Mouse (Mus musculus): ENCODE data around the gene Cul4a. TPM values are rescaled to one million over a fixed set of nuclear protein-coding genes. Genes with fewer than 3 reads are reported as not detected.

Cul4a gene
- polyA plus RNA-seq (2014; fragmentation: Illumina TruSeq; extraction: RNeasy Lipid Tissue Mini Kit (QIAGEN cat#74804); ENCODE audit: insufficient read depth, low read depth, low replicate concordance) = 32.2 TPM

DNA sequence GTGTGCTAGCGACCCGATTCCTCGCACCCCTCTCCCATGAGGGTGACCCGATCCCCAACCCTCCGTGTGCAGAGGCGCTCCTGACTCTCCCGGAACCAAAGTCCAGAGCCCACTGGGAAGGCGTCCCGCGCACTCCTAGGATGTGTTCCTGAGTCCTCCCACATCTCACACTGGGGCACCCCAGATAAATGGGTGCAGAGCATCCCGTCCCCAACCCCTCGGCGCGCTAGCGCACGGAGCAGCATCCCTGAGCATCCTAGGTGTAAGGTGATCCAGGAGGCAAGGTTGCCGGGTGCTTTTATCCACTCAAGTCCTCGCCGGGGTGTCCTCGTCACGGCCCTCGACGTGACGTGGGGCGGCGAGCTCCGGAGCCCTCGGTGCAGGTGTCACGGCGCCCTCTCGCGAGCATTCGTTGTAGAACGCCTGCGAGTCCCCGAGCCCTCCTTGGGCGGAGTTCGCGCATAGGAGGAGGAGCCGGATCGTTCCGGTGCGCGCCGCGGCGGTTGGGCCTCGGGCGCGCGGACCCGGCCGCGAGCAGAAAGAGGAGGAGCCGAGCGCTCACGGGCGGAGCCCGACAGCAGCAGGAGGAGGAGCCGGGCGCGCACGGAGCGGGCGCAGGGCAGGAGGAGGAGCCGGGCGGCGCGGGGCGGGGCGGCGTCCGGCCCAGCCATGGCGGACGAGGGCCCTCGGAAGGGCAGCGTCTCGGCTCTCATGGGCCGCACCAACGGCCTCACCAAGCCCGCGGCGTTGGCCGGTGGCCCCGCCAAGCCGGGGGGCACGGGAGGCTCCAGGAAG lies at the start of gene Cul4a, which contains the start of gene Pcid2:
Cul4a (plus strand) TSS at position 535 of the 795 bp plus-strand sequence.
Pcid2 (minus strand) TSS at position 373 of the 795 bp plus-strand sequence.

DNA sequence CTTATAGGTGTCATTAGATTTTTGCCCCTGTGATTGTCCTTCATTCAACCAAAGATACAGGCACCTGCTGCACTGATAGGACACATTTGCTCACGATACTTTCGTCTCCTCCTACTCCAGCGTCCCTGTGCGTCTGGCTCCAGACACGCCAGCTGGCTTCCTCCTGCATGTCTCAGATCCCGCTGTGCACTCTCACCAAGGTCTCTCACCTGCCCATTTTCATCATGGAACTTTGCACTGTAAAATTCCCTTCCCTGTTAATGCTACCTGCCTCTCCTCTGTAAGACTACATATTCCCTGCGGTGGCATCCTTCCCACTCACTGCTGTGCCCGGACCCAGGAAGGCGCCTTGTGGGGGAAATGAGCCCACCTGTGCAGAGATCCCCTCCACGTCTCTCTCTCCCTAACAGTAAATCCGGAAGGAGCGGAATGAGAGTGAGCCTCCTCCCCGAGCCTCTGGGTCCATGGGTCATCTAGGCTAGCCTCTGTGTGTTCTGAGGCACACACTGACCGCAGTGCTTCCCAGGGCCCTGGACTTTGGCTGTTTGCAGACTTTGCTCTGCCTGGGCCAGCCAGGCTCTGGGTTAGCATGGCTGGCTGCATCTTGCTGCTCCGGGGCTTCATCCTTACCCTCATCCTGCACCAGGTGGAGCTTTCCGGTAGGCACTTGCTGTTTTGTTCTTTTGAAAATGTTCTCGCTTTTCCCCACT lies 44.8 kb upstream of the Cul4a start, which contains the start of gene Proz:
Proz (plus strand) TSS at position 474 of the 710 bp plus-strand sequence.

DNA sequence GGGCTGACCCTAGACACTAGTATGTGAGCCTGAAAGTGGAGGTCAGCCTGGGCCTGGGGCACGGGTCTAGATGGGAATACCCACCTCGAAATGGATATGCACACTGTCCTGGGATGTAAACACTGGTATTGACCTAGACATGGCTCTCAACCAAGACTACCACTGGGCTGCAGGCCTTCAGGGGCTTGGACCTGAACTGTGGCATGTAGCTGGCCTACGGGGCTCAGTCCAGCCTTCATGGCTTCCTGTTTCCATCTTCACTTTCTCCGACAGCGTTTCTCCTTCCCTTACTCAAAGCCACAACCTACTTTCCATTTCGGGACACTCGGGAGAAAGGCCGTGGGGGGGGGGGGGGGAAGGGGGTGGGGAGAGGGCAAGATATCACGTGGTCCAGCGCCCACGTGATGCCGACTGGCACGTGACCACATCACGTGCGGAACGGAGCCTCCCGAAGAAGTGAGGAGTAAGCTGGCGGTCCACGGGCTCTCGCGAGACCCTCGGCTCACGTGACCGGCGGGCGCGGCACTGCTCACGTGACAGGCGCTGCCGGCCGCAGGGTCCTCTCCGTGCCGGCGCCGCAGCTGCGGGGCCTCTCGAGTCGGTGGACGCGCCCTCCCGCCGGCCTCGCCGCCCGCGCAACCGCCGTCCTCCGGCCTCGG lies 53.4 kb downstream of the Cul4a start, which contains the start of gene Lamp1:
Lamp1 (plus strand) TSS at position 444 of the 659 bp plus-strand sequence.

Other genes starting within 250 kb of the Cul4a start
- 25.5 TPM for gene Mcf2l, start 231.8 kb upstream of the Cul4a start, polyA plus RNA-seq (2014; fragmentation: Illumina TruSeq; extraction: RNeasy Lipid Tissue Mini Kit (QIAGEN cat#74804); ENCODE audit: insufficient read depth, low read depth, low replicate concordance)
- 12.1 TPM for gene F7, start 79.6 kb upstream of the Cul4a start, polyA plus RNA-seq (2014; fragmentation: Illumina TruSeq; extraction: RNeasy Lipid Tissue Mini Kit (QIAGEN cat#74804); ENCODE audit: insufficient read depth, low read depth, low replicate concordance)
- gene F10, start 68.3 kb upstream of the Cul4a start, polyA plus RNA-seq (2014; fragmentation: Illumina TruSeq; extraction: RNeasy Lipid Tissue Mini Kit (QIAGEN cat#74804); ENCODE audit: insufficient read depth, low read depth, low replicate concordance) = 5.4 TPM
- gene Proz, start 44.7 kb upstream of the Cul4a start, polyA plus RNA-seq (2014; fragmentation: Illumina TruSeq; extraction: RNeasy Lipid Tissue Mini Kit (QIAGEN cat#74804); ENCODE audit: insufficient read depth, low read depth, low replicate concordance) = 0.71 TPM
- 13.9 TPM for gene Pcid2, start 162 bp upstream of the Cul4a start, polyA plus RNA-seq (2014; fragmentation: Illumina TruSeq; extraction: RNeasy Lipid Tissue Mini Kit (QIAGEN cat#74804); ENCODE audit: insufficient read depth, low read depth, low replicate concordance)
- gene Lamp1, start 53.5 kb downstream of the Cul4a start, polyA plus RNA-seq (2014; fragmentation: Illumina TruSeq; extraction: RNeasy Lipid Tissue Mini Kit (QIAGEN cat#74804); ENCODE audit: insufficient read depth, low read depth, low replicate concordance) = 509 TPM
- gene Grtp1, start 95.0 kb downstream of the Cul4a start, polyA plus RNA-seq (2014; fragmentation: Illumina TruSeq; extraction: RNeasy Lipid Tissue Mini Kit (QIAGEN cat#74804); ENCODE audit: insufficient read depth, low read depth, low replicate concordance) = 20.9 TPM
- gene Adprhl1, start 148.5 kb downstream of the Cul4a start, polyA plus RNA-seq (2014; fragmentation: Illumina TruSeq; extraction: RNeasy Lipid Tissue Mini Kit (QIAGEN cat#74804); ENCODE audit: insufficient read depth, low read depth, low replicate concordance) = 2.0 TPM
- gene Dcun1d2, start 182.5 kb downstream of the Cul4a start, polyA plus RNA-seq (2014; fragmentation: Illumina TruSeq; extraction: RNeasy Lipid Tissue Mini Kit (QIAGEN cat#74804); ENCODE audit: insufficient read depth, low read depth, low replicate concordance) = 11.9 TPM
- gene Tmco3, start 182.6 kb downstream of the Cul4a start, polyA plus RNA-seq (2014; fragmentation: Illumina TruSeq; extraction: RNeasy Lipid Tissue Mini Kit (QIAGEN cat#74804); ENCODE audit: insufficient read depth, low read depth, low replicate concordance) = 22.1 TPM
- gene Tfdp1, start 233.1 kb downstream of the Cul4a start, polyA plus RNA-seq (2014; fragmentation: Illumina TruSeq; extraction: RNeasy Lipid Tissue Mini Kit (QIAGEN cat#74804); ENCODE audit: insufficient read depth, low read depth, low replicate concordance) = 15.4 TPM